Mouse (Mus musculus): Measurements from ENCODE around the gene Ccnb1. TPM values are rescaled to one million over a fixed set of nuclear protein-coding genes. Genes with fewer than 3 reads are reported as not detected.

Ccnb1 gene
- total RNA-seq (2012; rRNA removed) (139 and 185 TPM in 2 replicates), polyA plus RNA-seq (2012; ENCODE audit: insufficient read depth in 1 of 2, insufficient read length in 2 of 2, low read depth in 1 of 2, low replicate concordance in 2 of 2, missing spikeins in 1 of 2) (100 to 1,000 TPM; 229 to 682 TPM)

DNA sequence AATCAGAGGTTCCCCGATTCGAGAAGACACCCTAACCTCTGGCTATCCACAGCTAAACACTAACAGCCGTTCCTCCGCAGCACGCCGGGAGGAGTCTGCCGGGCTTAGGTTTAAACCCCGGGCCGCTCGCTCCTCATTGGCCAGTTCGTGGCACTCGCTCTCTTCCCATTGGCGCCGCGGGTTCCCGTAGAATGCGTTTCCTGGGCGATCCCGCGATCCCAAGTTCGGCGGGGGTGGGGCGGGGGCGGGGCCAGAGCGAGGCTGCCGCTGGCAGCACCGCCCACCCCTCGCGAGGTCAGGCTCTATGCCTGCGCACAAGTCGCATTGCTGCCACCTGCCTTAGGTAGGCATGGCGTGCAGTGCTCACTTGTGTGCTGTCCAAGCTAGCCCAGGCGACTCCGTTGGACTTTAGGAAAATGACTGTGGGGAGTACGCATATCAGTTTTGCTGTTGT lies at the start of gene Ccnb1:
Gene Ccnb1, minus strand, starts transcription at position 157 of the 454 bp plus-strand sequence.
- Histone ChIP-seq H3K9ac (ENCODE audit: control insufficient read depth, low read depth, low read length, poor library complexity, severe bottlenecking) (peak within 1 kb of the TSS; percentile 90), H3K4me3 (ENCODE audit: control insufficient read depth in 1 of 2, insufficient read depth in 1 of 2, low read depth in 2 of 2, low read length in 2 of 2) (peak within 1 kb of the TSS; percentile 94 to 98), H3K27me3 (ENCODE audit: control insufficient read depth in 1 of 2, insufficient read depth in 2 of 2, low read length in 2 of 2) (no peaks in the 10 kb centered on the region), H3K9me3 (replicated peaks; ENCODE audit: insufficient read depth, low read length) (no peaks in the 10 kb centered on the region), H3K4me1 (ENCODE audit: control insufficient read depth in 1 of 2, insufficient read depth in 2 of 2, low read length in 2 of 2) (peaks cover 8 to 18% of the 10 kb centered on the region in 2 experiments), H3K79me2 (ENCODE audit: control insufficient read depth, insufficient read depth, low read length, poor library complexity) (peaks cover 27% of the 10 kb centered on the region), H3K36me3 (ENCODE audit: control insufficient read depth in 1 of 2, insufficient read depth in 2 of 2, low read length in 2 of 2) (peaks cover 31 to 34% of the 10 kb centered on the region in 2 experiments), H3K27ac (ENCODE audit: control insufficient read depth, low read depth, low read length) (peak within 1 kb of the TSS; percentile 84)
- DNase-seq (ENCODE audit: low read depth, low spot score): peak; percentile 98
- TF ChIP-seq KAT2A (conservative IDR thresholded peaks at IDR 0.05; ENCODE audit: low read depth, low read length) (no peak; the same call in 1 of the 2 replicates), CHD1 (IDR thresholded peaks at IDR 0.05; ENCODE audit: low read depth, low read length) (no peak), GABPA (IDR thresholded peaks at IDR 0.05; ENCODE audit: low read depth, low read length) (no peak), TBP (IDR thresholded peaks at IDR 0.05; ENCODE audit: low read depth, low read length) (peak; percentile 61; the same call in 1 of the 2 replicates), USF2 (IDR thresholded peaks at IDR 0.05; ENCODE audit: borderline replicate concordance in 1 of 2, insufficient read depth in 1 of 2, low read depth in 1 of 2, low read length in 2 of 2) (no peak), MAFK (IDR thresholded peaks at IDR 0.05; ENCODE audit: borderline replicate concordance, low read depth, low read length) (no peak), ZKSCAN1 (IDR thresholded peaks at IDR 0.05; ENCODE audit: low read depth, low read length) (no peak), CHD2 (IDR thresholded peaks at IDR 0.05; ENCODE audit: low read length) (peak; percentile 79), POLR2AphosphoS2 (IDR thresholded peaks at IDR 0.05; ENCODE audit: low read length) (peak; percentile 73; the same call in 1 of the 2 replicates), JUND (IDR thresholded peaks at IDR 0.05; ENCODE audit: low read depth, low read length) (no peak), EP300 (IDR thresholded peaks at IDR 0.05; ENCODE audit: low read depth in 1 of 2, low read length in 2 of 2) (peak in 1 of 2 experiments; percentile 20; a peak in 1 of 4 replicates), RCOR1 (IDR thresholded peaks at IDR 0.05; ENCODE audit: low read depth, low read length) (0 out of 2 replicates have a peak, but pooled peaks have one; percentile 29), MYC (IDR thresholded peaks at IDR 0.05; ENCODE audit: low read depth, low read length) (peak; percentile 88), RAD21 (IDR thresholded peaks at IDR 0.05; ENCODE audit: low read depth, low read length) (no peak), HCFC1 (IDR thresholded peaks at IDR 0.05; ENCODE audit: low read depth, low read length) (peak; percentile 66), NRF1 (IDR thresholded peaks at IDR 0.05; ENCODE audit: insufficient read depth, low read depth, low read length, poor library complexity, severe bottlenecking) (peak; percentile 63), UBTF (IDR thresholded peaks at IDR 0.05; ENCODE audit: borderline replicate concordance, insufficient read depth, low read depth, low read length) (no peak), POLR2AphosphoS5 (IDR thresholded peaks at IDR 0.05; ENCODE audit: borderline replicate concordance, low read depth, low read length) (peak; percentile 85; the same call in 1 of the 2 replicates), ZMIZ1 (IDR thresholded peaks at IDR 0.05; ENCODE audit: low read depth, low read length) (peak; percentile 92), SMC3 (IDR thresholded peaks at IDR 0.05; ENCODE audit: low read depth, low read length) (peak; percentile 31), ETS1 (IDR thresholded peaks at IDR 0.05; ENCODE audit: low read depth, low read length) (peak; percentile 42; the same call in 1 of the 2 replicates), MEF2A (IDR thresholded peaks at IDR 0.05; ENCODE audit: extremely low read depth, insufficient replicate concordance, low read depth, low read length, poor library complexity, severe bottlenecking) (no peak), ELF1 (IDR thresholded peaks at IDR 0.05; ENCODE audit: low read depth, low read length) (no peak), ZNF384 (IDR thresholded peaks at IDR 0.05; ENCODE audit: low read depth, low read length) (no peak), MYB (IDR thresholded peaks at IDR 0.05; ENCODE audit: low read depth, low read length) (no peak), POLR2A (IDR thresholded peaks at IDR 0.05; ENCODE audit: control insufficient read depth in 1 of 2, insufficient read depth in 1 of 2, low read depth in 1 of 2, low read length in 2 of 2, poor library complexity in 1 of 2) (peak; percentile 99), CTCF (IDR thresholded peaks at IDR 0.05 in 2 of 3, conservative IDR thresholded peaks at IDR 0.05 in 1 of 3; ENCODE audit: control insufficient read depth in 1 of 3, insufficient read depth in 1 of 3, low read depth in 2 of 3, low read length in 3 of 3, poor library complexity in 1 of 3, severe bottlenecking in 1 of 3) (peak in 2 of 3 experiments; percentile 13 to 25; a peak in 3 of 6 replicates), BHLHE40 (IDR thresholded peaks at IDR 0.05; ENCODE audit: borderline replicate concordance, low read depth, low read length) (no peak), MAZ (IDR thresholded peaks at IDR 0.05; ENCODE audit: low read depth, low read length) (peak; percentile 74), USF1 (IDR thresholded peaks at IDR 0.05; ENCODE audit: low read depth, low read length) (no peak), ZC3H11A (IDR thresholded peaks at IDR 0.05; ENCODE audit: low read depth, low read length) (no peak), NELFE (IDR thresholded peaks at IDR 0.05; ENCODE audit: low read depth, low read length) (peak; percentile 95), TAL1 (IDR thresholded peaks at IDR 0.05; ENCODE audit: low read length) (no peak), GATA1 (IDR thresholded peaks at IDR 0.05; ENCODE audit: low read depth, low read length) (no peak), E2F4 (IDR thresholded peaks at IDR 0.05; ENCODE audit: borderline replicate concordance, low read depth, low read length) (no peak), MAX (IDR thresholded peaks at IDR 0.05; ENCODE audit: low read length) (peak; percentile 69)
